Mouse (Mus musculus): ENCODE data around the gene Rhbdd1.

Gene Rhbdd1

DNA sequence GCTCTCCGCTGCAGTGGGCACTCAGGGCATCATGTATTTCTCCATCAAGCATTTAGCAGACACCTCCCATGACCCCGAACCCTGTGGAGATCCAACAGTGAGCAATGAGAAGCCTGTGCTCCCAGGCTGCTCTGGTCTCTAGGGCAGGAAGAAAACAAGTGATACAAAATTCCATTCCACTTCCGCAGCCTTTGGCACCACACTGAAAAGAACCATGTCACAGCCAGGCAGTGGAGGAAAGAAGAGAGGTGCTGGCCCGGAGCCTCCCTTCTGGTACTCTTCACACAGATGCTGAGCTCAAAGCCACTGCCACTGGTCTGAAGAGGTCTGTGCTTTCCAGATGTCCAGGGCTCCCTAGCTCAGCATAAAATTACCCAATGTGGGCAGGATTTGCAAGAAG is 144.8 kb downstream of the Rhbdd1 start:
- in situ Hi-C loops (cut with MboI; ENCODE audit: low pct_unique_long_range_greater_than_20kb in 1 of 2, low sequenced_read_pairs in 2 of 2, unreplicated experiment in 1 of 2), result no loop called here

DNA sequence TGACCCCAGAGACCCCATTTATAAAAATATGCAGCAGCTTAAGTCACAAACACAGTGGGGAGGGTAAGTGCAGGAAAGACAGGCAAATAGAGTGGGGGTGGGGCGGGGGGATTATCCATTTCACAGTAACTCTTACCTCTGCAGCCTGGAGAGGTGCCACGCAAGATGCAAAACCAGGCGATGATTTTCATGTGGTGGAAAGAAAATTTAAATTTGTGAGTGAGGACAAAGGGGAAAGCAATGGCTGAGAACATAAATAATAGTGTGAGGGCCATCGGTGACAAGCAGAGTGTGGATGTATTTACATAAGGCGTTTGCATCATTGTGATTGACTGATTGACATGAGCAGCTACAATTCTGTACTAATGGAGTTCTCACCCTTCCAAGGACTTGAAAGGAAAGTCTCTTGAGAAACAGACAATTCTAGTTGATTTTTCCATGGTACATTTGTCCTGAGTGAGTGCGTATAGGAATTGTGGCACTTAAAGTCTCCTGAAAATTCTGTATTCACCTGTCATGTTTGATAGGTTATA is 149.1 kb downstream of the Rhbdd1 start:
- in situ Hi-C loops (cut with MboI; ENCODE audit: low pct_unique_long_range_greater_than_20kb in 1 of 2, low sequenced_read_pairs in 2 of 2, unreplicated experiment in 1 of 2), result no loop called here

DNA sequence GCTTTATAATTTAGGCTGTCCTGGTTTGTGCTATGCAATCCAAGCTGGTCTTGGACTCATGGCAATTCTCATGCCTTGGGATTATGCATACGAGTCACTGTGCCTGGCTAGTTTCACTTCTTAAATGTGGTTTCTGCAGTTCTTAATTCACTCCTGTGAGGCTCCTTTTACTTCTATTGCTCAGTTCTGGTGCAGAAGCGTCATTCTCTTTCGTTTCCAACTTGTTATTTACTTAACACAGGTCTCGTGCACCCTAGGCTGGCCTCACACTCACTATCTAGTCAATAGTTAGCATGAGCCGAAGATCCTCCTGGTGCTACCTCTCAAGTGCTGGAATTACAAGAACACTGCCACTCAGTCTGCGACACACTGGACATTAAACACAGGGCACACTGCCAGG is 152.6 kb downstream of the Rhbdd1 start:
- in situ Hi-C loops (cut with MboI; ENCODE audit: low pct_unique_long_range_greater_than_20kb in 1 of 2, low sequenced_read_pairs in 2 of 2, unreplicated experiment in 1 of 2), result no loop called here

DNA sequence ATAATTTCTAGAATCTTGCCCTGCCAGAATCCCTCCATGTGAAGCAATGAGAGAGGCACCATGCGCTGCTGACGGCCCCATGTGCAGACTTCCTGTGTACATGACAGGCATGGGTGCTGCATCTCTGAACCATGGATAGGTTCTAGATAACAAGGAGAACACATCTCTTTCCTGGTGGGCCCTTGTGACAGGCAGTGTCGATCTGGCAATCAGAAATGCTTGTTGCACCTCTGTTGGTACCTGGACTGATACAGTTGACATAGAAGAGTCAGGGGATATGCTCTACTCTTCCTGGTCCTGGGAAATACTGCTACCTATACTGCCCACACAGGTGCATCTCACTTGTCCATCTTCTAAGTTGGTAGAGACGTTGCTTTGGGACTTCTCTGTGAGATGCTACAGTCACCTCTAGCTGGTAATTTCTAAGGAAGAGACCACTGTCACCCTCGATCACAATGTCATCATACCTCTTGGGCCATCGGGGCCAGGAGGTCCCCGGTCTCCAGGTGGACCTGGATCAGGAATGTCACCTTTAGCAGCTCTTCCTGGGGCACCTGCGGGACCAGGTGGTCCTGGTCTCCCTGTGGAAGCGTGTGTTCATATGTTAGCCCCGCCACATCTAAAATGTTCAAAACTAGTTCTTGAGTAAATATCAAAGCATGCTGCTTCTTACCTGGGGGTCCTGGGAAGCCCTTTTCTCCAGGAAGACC is 154.4 kb downstream of the Rhbdd1 start:
- in situ Hi-C loops (cut with MboI; ENCODE audit: low pct_unique_long_range_greater_than_20kb in 1 of 2, low sequenced_read_pairs in 2 of 2, unreplicated experiment in 1 of 2), result no loop called here

DNA sequence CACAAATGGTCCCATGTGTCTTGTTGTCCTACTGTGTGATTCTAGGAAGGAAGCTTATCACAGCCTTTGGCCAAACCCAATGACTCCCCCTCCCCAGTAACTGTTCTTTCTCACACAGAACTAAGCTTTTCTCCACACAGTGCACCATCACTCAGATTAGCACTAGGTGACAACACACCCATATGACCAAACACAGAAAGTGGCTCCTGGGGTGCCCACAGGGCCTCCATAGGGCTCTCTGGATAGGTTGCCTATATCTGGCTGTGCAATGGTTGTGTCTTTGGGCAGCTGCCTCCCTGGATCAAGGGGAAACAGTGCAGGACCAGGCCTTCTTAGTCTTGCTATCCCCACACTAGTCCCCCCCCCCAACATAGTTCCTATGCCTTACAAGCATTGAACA is 157.2 kb downstream of the Rhbdd1 start:
- in situ Hi-C loops (cut with MboI; ENCODE audit: low pct_unique_long_range_greater_than_20kb in 1 of 2, low sequenced_read_pairs in 2 of 2, unreplicated experiment in 1 of 2), result no loop called here

DNA sequence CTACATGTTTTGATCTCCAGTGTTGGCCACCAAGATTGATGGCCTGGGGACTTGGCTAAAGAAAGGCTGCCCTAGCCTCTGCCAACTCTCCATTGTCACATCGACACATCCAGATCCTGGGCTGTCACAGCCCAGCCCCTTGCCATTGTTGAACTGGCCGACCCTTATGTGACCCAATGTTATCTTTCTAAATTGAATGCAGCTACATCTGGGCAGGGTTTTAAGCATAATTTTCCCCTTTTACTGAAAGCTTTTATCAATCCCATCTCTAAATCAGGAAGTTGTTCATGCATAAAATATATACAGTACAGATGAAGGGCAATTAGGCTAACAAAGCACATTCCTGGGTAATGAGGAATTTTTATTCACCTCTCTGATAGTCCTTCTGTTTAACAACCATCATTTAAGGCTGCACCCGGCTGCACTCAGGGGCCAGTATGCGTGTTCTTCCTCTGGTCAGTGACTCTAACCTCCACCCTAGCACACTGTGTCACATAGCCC is 158.3 kb downstream of the Rhbdd1 start:
- in situ Hi-C loops (cut with MboI; ENCODE audit: low pct_unique_long_range_greater_than_20kb in 1 of 2, low sequenced_read_pairs in 2 of 2, unreplicated experiment in 1 of 2), result no loop called here

DNA sequence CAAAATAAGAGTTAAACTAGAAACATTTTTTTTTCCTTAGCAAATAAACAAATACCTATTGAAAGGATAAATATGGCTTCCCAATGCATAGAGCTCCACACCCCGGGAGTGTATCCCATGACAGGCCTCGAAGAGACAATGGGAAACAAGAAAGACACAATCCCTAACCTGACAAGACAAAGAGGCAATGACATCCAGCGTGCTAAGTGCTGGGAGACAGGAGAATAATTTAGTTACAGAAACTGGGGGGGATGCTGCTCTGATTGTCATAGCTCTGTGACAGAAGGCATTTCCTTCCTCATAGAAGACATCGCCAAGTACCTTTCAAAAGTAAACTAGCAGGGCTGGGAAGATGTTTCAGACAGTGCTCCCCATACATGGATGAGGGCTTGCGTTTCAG is 159.0 kb downstream of the Rhbdd1 start:
- in situ Hi-C loops (cut with MboI; ENCODE audit: low pct_unique_long_range_greater_than_20kb in 1 of 2, low sequenced_read_pairs in 2 of 2, unreplicated experiment in 1 of 2), result no loop called here

DNA sequence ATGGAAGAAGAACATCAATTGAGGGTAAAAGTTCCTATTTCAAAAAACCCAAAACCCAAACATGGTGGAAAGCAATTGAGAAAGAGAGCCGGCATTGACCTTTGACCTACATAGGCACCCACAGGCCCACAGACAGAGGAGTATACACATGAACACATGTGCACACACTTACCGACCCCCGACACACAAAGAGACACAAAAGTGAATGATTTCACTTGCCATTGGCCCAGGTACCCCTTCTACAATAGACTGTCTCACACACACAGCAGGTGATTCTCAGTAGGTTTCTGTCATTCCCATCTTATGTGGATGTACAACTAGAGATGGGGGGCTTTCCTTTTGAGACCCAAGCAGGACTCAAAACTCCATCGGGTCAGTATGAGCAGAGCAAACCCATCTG is 159.6 kb downstream of the Rhbdd1 start:
- in situ Hi-C loops (cut with MboI; ENCODE audit: low pct_unique_long_range_greater_than_20kb in 1 of 2, low sequenced_read_pairs in 2 of 2, unreplicated experiment in 1 of 2), result no loop called here

DNA sequence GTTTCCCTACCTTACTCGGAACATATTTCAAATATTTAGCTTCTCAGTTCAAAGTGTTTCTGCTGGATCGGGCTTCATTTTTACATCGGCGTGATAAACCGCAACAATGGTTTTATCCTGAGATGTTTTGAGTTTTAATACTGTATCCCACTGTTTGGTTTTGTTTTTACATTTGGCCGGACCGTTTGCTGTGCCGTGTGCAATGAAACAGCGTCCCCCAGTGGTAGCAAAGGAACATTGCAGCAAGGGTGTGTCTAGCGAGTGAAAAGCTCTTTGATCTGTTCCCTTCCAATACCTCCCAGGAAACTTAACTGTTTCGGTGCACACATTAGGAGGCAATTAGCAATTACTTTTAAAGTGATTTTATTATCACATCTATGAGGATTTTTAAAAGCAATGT is 160.0 kb downstream of the Rhbdd1 start:
- in situ Hi-C loops (cut with MboI; ENCODE audit: low pct_unique_long_range_greater_than_20kb in 1 of 2, low sequenced_read_pairs in 2 of 2, unreplicated experiment in 1 of 2), result no loop called here

DNA sequence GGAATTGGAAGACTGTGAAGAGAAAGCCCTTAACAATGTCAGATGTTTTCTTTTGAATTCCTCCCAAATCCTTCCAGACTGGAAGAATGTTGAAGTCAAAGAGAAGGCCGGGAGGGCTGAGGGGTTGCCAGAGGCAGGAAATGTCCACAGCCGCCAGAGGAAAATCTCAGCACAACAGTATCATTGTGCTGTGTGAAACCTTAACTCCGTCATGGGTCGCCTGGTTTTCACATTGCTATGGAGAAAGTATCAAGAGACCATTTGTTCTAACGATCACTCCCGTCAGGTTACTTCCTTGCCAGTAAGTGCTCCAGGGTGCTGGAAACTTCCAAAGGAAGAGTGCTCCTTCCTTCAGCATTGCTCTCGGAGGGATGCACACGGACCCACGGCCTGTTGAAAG is 160.5 kb downstream of the Rhbdd1 start:
- in situ Hi-C loops (cut with MboI; ENCODE audit: low pct_unique_long_range_greater_than_20kb in 1 of 2, low sequenced_read_pairs in 2 of 2, unreplicated experiment in 1 of 2), result no loop called here

DNA sequence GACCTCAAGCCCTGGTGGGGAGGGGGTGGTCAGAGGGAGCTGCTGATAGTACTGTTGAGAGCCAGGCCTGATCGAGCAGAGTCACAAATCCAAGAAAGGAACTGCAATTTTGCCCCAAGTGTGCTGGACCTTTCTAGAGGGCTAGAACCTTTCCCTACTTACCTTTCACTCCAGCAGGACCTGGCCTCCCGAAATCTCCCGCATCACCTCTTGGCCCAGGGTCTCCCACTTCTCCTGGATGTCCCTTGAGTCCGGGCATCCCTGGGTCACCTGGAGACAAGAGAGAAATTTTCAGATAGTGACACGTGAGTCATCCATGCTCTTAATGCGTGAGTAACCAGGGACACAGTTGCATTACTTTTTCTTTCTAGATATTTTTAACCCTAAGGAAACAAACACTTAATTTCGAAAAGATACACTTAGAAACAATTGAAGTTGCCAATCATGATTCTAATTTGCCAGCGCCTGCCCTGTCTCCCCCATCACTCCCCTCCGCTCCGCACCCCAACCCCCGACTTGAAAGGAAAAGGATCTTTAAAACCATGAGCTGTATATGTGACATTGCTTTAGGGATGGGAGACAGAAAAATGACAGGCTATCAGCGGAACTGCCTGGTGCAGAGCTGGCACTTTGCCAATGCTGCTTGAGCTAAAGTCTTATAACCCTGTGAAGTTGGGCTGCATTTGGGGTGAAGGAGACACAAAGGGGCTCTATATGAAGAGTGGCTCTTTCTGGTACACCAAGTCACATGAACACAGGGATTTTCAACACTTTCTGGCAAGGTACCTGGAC is 163.6 kb downstream of the Rhbdd1 start:
- in situ Hi-C loops (cut with MboI; ENCODE audit: low pct_unique_long_range_greater_than_20kb in 1 of 2, low sequenced_read_pairs in 2 of 2, unreplicated experiment in 1 of 2), result no loop called here

DNA sequence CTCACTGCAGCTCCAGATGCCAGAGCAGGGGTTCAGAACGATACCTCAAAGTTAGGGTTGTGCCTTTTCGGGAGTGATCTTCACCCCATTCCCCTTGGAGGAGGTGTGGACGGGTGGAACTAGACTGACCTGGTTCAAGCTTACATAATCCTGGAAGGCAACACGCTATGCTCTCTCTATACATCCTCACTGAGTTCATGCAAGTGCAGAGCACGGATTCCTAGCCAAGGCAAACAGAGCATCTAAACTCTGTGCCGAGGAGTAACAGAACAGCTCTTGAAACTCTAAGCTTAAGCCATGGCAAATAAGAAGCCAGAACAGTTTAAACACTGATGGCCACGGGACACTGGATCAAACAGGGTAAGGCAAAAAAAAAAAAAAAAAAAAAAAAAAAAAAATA is 166.1 kb downstream of the Rhbdd1 start:
- in situ Hi-C loops (cut with MboI; ENCODE audit: low pct_unique_long_range_greater_than_20kb in 1 of 2, low sequenced_read_pairs in 2 of 2, unreplicated experiment in 1 of 2), result no loop called here

DNA sequence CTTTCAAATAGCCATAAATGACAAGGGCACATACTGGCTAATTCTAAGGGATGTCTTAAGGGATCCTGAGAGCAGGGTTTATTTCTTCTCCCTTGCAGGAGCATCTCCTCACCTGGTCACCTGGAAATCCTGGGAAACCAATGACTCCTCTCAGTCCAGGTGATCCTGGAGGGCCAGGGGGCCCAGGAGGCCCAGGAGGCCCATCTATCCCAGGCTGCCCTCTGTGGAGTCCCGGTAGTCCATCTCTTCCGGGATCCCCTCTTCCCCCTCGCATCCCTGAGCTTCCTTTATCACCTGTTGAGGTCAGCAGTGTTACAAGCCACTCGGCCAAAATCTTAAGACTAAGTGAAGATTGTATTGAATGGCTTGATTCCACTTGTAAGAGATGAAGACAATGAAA is 170.1 kb downstream of the Rhbdd1 start:
- in situ Hi-C loops (cut with MboI; ENCODE audit: low pct_unique_long_range_greater_than_20kb in 1 of 2, low sequenced_read_pairs in 2 of 2, unreplicated experiment in 1 of 2), result no loop called here

DNA sequence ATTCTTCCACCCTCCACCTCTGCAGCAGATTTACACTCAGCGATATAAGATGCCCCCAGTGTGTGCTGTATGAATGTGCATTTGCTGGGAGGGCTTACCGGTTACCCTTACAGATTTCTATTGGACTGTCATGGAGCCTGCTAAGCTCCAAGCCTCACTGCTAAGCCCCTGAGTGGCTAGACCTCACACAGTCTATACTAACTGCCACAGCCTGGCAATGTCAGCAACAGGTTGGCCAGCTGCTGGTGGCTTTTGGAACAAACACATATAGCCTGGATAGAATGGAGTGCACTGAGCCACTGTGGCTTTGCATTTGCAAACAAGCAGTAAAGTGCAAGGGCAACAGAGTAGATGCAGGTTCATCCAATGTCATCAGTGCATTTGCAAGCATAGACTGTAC is 175.7 kb downstream of the Rhbdd1 start:
- in situ Hi-C loops (cut with MboI; ENCODE audit: low pct_unique_long_range_greater_than_20kb in 1 of 2, low sequenced_read_pairs in 2 of 2, unreplicated experiment in 1 of 2), result no loop called here
